ENCODE assay signal across 19 mouse cellular contexts in the genomic region with DNA sequence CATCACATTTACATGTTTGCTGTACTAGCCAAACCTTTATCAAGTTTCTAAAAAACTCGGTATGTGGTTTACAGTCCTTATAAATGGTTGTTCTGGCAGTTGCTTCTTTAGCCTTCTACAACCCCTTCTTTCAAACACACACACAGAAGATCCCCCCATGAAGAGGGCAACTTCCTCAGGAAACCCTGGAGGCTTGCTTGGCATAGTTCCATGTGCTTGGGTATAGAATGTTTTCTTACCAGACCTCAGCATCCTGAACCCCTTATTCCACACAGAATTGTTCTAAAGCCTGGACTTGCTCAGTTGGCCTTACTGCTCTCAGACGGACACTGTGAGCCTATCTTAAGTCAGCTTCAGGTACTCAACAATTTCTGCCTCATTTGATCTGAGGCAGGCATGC.
"Had no signal": no experiment of that assay in that cellular context is flagged by ENCODE, and none has a peak within 500 bp of the region (broad histone marks: within the 10 kb centered on the region; RNA-seq: fewer than 3 reads in every experiment).

No protein-coding gene starts in this region.

- H3K4me2 ChIP-seq: lung, embryonic 15.5 days; midbrain, embryonic 12.5 days; neural tube, embryonic 13.5 days; neural tube, embryonic 15.5 days had no signal

- DNase-seq: lung, adult 18-20 months; lung, postnatal 10 days; lung, postnatal 4 days; midbrain, embryonic 14.5 days; retina, postnatal 1 day; right cerebral cortex, adult 18-20 months; right cerebral cortex, postnatal 25 days; right cerebral cortex, postnatal 4 days; spleen, adult 18-20 months; thymus, adult 18-20 months; thymus, postnatal 14 days; thymus, postnatal 36 days had no signal

- H3K4me1 ChIP-seq: lung, embryonic 15.5 days; midbrain, embryonic 10.5 days; midbrain, embryonic 12.5 days; neural tube, embryonic 13.5 days; neural tube, embryonic 15.5 days had no signal

- H3K9ac ChIP-seq: lung, embryonic 15.5 days; midbrain, embryonic 12.5 days; neural tube, embryonic 13.5 days; neural tube, embryonic 15.5 days had no signal

- H3K27me3 ChIP-seq: lung, embryonic 15.5 days; midbrain, embryonic 12.5 days; neural tube, embryonic 13.5 days; neural tube, embryonic 15.5 days had no signal

- H3K9me3 ChIP-seq: lung, embryonic 15.5 days; midbrain, embryonic 10.5 days; midbrain, embryonic 12.5 days; neural tube, embryonic 13.5 days; neural tube, embryonic 15.5 days had no signal

- H3K27ac ChIP-seq: lung, embryonic 15.5 days; midbrain, embryonic 10.5 days; midbrain, embryonic 12.5 days; neural tube, embryonic 13.5 days; neural tube, embryonic 15.5 days had no signal

- ATAC-seq: midbrain, embryonic 16.5 days had no signal

- H3K4me3 ChIP-seq: lung, embryonic 15.5 days; midbrain, embryonic 10.5 days; midbrain, embryonic 12.5 days; myocyte; neural tube, embryonic 13.5 days; neural tube, embryonic 15.5 days had no signal
